Mouse (Mus musculus) embryonic facial prominence, embryonic 13.5 days (tissue): ENCODE results near the gene 1700001C02Rik. TPM values are rescaled to one million over a fixed set of nuclear protein-coding genes. Genes with fewer than 3 reads are reported as not detected.

Experiments used
- ATAC-seq: fragments of 200-750 bp; cut with Nextera tagmentation; 2 replicates; pipeline ENCODE4 v1.8.0; 2017; ENCODE audit warnings: low read depth; ENCODE audit not compliant: insufficient number of reproducible peaks, insufficient read depth, low FRiP score, low TSS enrichment
- H3K27ac ChIP-seq: fragments of 300-500 bp; sonication (generic); 2 replicates; pipeline ENCODE4 v1.5.1; 2015; ENCODE audit warnings: moderate library complexity, mild to moderate bottlenecking, inconsistent platforms
- H3K27me3 ChIP-seq: fragments of 300-500 bp; sonication (generic); 2 replicates; pipeline ENCODE4 v1.6.1; 2015; ENCODE audit warnings: mild to moderate bottlenecking, inconsistent platforms
- H3K36me3 ChIP-seq: fragments of 300-500 bp; sonication (generic); 2 replicates; pipeline ENCODE4 v1.6.1; 2015; ENCODE audit warnings: mild to moderate bottlenecking, inconsistent platforms
- H3K4me1 ChIP-seq: fragments of 300-500 bp; sonication (generic); 2 replicates; pipeline ENCODE4 v1.6.1; 2015; ENCODE audit warnings: inconsistent platforms
- H3K4me2 ChIP-seq: fragments of 300-500 bp; sonication (generic); 2 replicates; pipeline ENCODE4 v1.6.1; 2015; ENCODE audit warnings: moderate library complexity, mild to moderate bottlenecking, inconsistent platforms
- H3K4me3 ChIP-seq: fragments of 300-500 bp; sonication (generic); 2 replicates; pipeline ENCODE4 v1.5.1; 2015; ENCODE audit warnings: mild to moderate bottlenecking, inconsistent platforms
- H3K9ac ChIP-seq: fragments of 300-500 bp; sonication (generic); 2 replicates; pipeline ENCODE4 v1.6.1; 2015; ENCODE audit warnings: mild to moderate bottlenecking, inconsistent platforms
- H3K9me3 ChIP-seq: fragments of 300-500 bp; sonication (generic); 2 replicates; pipeline ENCODE4 v1.6.1; 2016; ENCODE audit warnings: inconsistent platforms
- WGBS: fragments of 180-500 bp; shearing (Covaris S2); methylation state at CpG from one replicate; pipeline ENCODE4 v1.1.7; 2015; ENCODE audit warnings: mixed read lengths; 5-methylcytosine and 5-hydroxymethylcytosine counted together
- polyA plus RNA-seq: library from polyadenylated mRNA; unstranded; fragments of >200 nt; fragmentation: Nextera tagmentation; extraction: Ambion mirVana; gene quantifications from 2 replicates; pipeline ENCODE4 v1.2.1, GENCODE M21; 2015

1700001C02Rik gene
- polyA plus RNA-seq, 1 experiment from 2014 or later: not detected

DNA sequence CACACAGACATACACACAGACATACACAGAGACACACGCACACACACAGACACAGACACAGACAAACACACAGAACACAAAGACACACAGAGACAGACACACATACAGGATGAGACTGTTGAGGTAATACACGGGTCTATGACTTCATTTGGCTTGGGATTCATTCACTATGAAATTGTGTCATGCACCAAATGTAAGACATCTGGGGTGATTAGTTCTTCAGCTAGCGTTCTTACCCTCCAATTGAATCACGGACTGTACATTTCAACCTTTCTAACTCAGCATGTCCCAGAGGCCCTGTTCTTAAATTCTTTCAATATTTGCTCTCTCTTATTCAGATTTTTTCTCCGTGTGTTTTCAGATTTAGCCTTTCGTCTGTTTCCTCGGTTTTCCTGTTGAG lies 28.8 kb downstream of the 1700001C02Rik start:
- ATAC-seq: no peak
- Histone ChIP-seq H3K4me1 (peaks cover 29% of the 10 kb centered on the region), H3K9ac (no peak overlapping the region), H3K27me3 (no peaks in the 10 kb centered on the region), H3K4me2 (no peak overlapping the region), H3K36me3 (no peaks in the 10 kb centered on the region), H3K4me3 (no peak overlapping the region), H3K27ac (peak overlapping the region; percentile 22; the same call in 1 of the 2 replicates), H3K9me3 (no peaks in the 10 kb centered on the region)
- 36% methylated on average over 7 of the region's 7 CpGs for WGBS

DNA sequence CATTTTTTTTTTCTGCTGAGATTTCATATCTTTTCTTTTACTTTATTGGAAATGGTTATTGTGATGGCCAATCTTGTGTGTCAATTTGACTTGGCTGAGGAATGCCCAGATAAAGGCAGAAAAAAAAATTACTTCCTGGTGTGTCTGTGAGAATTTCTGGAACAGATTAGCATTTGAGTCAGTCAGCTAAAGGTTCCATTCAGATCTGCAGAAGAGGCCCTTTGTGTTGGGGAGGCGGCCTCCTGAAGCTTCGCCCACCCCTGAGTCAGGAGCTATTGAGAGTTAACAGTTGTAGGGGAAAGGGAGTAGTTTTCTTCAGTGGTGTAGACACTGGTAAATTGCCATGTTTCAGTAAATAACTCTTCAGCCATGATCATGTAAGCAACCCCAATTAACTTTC lies 29.4 kb downstream of the 1700001C02Rik start:
- 32% methylated on average over 2 of the region's 2 CpGs for WGBS
- Histone ChIP-seq H3K36me3 (no peaks in the 10 kb centered on the region), H3K27ac (0 out of 2 replicates have a peak overlapping the region, but pooled peaks have one; percentile 22), H3K27me3 (no peaks in the 10 kb centered on the region), H3K4me1 (peaks cover 29% of the 10 kb centered on the region), H3K4me2 (no peak overlapping the region), H3K9me3 (no peaks in the 10 kb centered on the region), H3K9ac (no peak overlapping the region), H3K4me3 (no peak overlapping the region)
- no peak for ATAC-seq

DNA sequence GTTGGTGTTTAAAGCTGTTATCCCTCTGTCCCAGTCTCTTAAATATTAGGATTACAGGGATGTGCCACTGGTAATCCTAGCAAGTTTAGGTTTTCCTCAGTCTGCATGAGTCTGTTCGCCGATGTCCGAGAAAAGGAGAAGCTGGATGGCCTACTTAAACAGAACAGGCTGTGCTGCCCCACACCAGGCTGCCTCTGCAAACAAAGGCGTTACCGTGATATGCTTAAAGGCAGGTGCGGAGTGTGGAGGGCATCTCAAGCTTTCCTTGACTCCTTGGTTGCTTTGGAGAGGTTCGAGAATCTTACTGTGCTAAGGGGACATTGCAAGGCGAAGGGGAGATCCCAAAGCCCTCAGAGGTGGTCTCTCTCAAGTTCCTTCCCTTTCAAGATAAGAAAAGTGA lies 31.0 kb downstream of the 1700001C02Rik start:
- Histone ChIP-seq H3K4me3 (no peak overlapping the region), H3K4me2 (no peak overlapping the region), H3K27ac (no peak overlapping the region)

GRCm38 (mm10) chr5:30497299-30497698 lies 31.5 kb downstream of the 1700001C02Rik start:
- Histone ChIP-seq H3K36me3 (no peaks in the 10 kb centered on the region), H3K9ac (no peak overlapping the region), H3K9me3 (no peaks in the 10 kb centered on the region), H3K27ac (peak overlapping the region; percentile 40; the same call in 1 of the 2 replicates), H3K4me3 (no peak overlapping the region), H3K27me3 (no peaks in the 10 kb centered on the region), H3K4me2 (peak overlapping the region; percentile 30; the same call in 1 of the 2 replicates), H3K4me1 (peaks cover 30% of the 10 kb centered on the region)
- ATAC-seq: no peak
- WGBS: 23% methylated on average over 7 of the region's 7 CpGs

More for the DNA sequence above, 31.0 kb downstream of the 1700001C02Rik start:
- ATAC-seq: no peak
- 43% methylated on average over 8 of the region's 8 CpGs for WGBS
- Histone ChIP-seq H3K4me1 (peaks cover 29% of the 10 kb centered on the region), H3K9ac (no peak overlapping the region), H3K9me3 (no peaks in the 10 kb centered on the region), H3K36me3 (no peaks in the 10 kb centered on the region), H3K27me3 (no peaks in the 10 kb centered on the region)

GRCm38 (mm10) chr5:30513111-30513510 lies 47.3 kb downstream of the 1700001C02Rik start:
- Histone ChIP-seq H3K4me1 (peaks cover 15% of the 10 kb centered on the region), H3K4me2 (no peak overlapping the region), H3K36me3 (no peaks in the 10 kb centered on the region), H3K9me3 (no peaks in the 10 kb centered on the region), H3K27ac (no peak overlapping the region), H3K9ac (no peak overlapping the region), H3K27me3 (no peaks in the 10 kb centered on the region), H3K4me3 (no peak overlapping the region)
- 75% methylated on average over 8 of the region's 8 CpGs for WGBS
- ATAC-seq: no peak

GRCm38 (mm10) chr5:30516376-30516775 lies 50.5 kb downstream of the 1700001C02Rik start:
- Histone ChIP-seq H3K27ac (no peak overlapping the region), H3K9me3 (no peaks in the 10 kb centered on the region), H3K9ac (no peak overlapping the region), H3K27me3 (no peaks in the 10 kb centered on the region), H3K36me3 (no peaks in the 10 kb centered on the region), H3K4me3 (no peak overlapping the region), H3K4me1 (peaks cover 24% of the 10 kb centered on the region), H3K4me2 (no peak overlapping the region)
- no peak for ATAC-seq
- 56% methylated on average over 7 of the region's 7 CpGs for WGBS

DNA sequence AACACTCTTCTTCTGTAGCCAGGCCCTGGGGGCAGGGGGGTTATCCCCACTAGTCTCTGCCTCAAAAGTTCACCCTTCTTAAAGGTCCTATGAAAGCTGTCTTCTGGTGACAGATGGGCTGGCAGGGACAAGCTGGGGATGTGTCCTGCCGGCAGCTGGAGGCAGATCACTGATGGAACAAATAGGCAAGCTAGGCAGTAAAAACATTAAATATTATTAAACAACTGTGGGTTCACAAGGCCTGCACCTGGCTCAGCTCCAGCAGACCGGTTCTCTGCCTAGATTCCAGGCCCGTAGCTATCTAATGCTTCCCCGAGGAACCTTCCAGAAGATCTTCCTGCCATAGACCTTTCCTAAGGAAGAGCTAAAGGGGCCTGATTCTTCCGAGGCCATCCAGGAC lies 52.3 kb downstream of the 1700001C02Rik start:
- Histone ChIP-seq H3K36me3 (no peaks in the 10 kb centered on the region), H3K27ac (no peak overlapping the region), H3K4me3 (no peak overlapping the region), H3K4me1 (peaks cover 24% of the 10 kb centered on the region), H3K4me2 (no peak overlapping the region), H3K9ac (no peak overlapping the region), H3K27me3 (no peaks in the 10 kb centered on the region), H3K9me3 (no peaks in the 10 kb centered on the region)
- whole genome bisulfite sequencing: 59% methylated on average over 5 of the region's 5 CpGs
- ATAC-seq: no peak

GRCm38 (mm10) chr5:30518547-30518946 lies 52.7 kb downstream of the 1700001C02Rik start:
- Histone ChIP-seq H3K9me3 (no peaks in the 10 kb centered on the region), H3K9ac (no peak overlapping the region), H3K4me1 (peaks cover 24% of the 10 kb centered on the region), H3K27me3 (no peaks in the 10 kb centered on the region), H3K4me2 (no peak overlapping the region), H3K36me3 (no peaks in the 10 kb centered on the region), H3K4me3 (no peak overlapping the region), H3K27ac (no peak overlapping the region)
- 62% methylated on average over 6 of the region's 6 CpGs for WGBS
- no peak for ATAC-seq

DNA sequence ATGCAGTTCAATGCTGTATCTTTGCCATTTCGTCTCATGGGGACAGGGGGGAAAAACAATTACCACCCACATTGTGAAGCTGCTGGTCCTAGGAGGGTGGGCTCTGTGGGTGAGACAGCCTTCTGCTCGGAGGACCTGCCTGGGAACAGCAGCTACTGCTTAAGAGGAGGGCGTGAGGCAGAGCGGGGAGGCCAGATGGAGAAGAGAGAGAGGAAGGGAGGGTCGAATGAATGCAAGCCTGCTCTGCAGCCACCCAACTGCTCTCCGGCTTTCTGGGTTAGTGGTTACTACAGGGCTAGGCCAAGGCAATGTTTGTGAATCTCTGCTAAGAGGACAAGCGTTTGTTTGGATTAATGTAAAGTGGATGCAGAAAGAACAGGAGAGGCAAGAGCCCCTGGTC lies 53.6 kb downstream of the 1700001C02Rik start:
- Histone ChIP-seq H3K4me3 (no peak overlapping the region), H3K4me1 (peaks cover 21% of the 10 kb centered on the region), H3K27me3 (no peaks in the 10 kb centered on the region), H3K9ac (no peak overlapping the region), H3K36me3 (no peaks in the 10 kb centered on the region), H3K4me2 (no peak overlapping the region), H3K27ac (peak overlapping the region; percentile 17; the same call in 1 of the 2 replicates), H3K9me3 (no peaks in the 10 kb centered on the region)
- ATAC-seq: no peak
- 41% methylated on average over 7 of the region's 7 CpGs for WGBS

GRCm38 (mm10) chr5:30520214-30520732 lies 54.4 kb downstream of the 1700001C02Rik start:
- peak overlapping the region; percentile 17; the same call in 1 of the 2 replicates for H3K27ac ChIP-seq

DNA sequence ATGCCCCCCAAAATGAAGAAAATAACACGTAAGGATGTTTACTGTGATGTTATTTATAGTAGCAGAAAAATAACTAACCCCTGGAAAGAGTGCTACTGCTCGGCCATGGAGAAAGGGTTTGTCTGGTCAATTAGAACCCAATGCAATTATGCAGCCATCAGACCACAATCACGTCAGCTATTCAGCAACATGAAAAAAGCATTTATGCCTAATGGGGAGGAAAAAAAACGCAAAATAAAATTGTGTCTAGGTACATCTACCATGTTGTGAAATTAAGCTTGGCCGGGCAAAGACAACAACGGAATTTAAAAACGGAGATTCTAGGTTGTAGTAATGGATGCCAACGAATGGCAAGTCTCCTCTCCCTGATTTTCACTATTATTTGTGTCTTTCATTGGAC lies 56.6 kb downstream of the 1700001C02Rik start:
- WGBS: 83% methylated on average over 8 of the region's 8 CpGs
- no peaks in the 10 kb centered on the region for H3K9me3 ChIP-seq

More at GRCm38 (mm10) chr5:30520214-30520732, 54.4 kb downstream of the 1700001C02Rik start:
- Histone ChIP-seq H3K4me2 (no peak overlapping the region), H3K9ac (no peak overlapping the region), H3K9me3 (no peaks in the 10 kb centered on the region), H3K27me3 (no peaks in the 10 kb centered on the region), H3K4me3 (no peak overlapping the region), H3K4me1 (peaks cover 21% of the 10 kb centered on the region), H3K36me3 (no peaks in the 10 kb centered on the region)
- 82% methylated on average over 10 of the region's 10 CpGs for WGBS
- ATAC-seq: no peak

GRCm38 (mm10) chr5:30523131-30523530 lies 57.3 kb downstream of the 1700001C02Rik start:
- WGBS: 80% methylated on average over 3 of the region's 3 CpGs
- H3K9me3 ChIP-seq: no peaks in the 10 kb centered on the region
- no peak overlapping the region for H3K4me2 ChIP-seq
- H3K27me3 ChIP-seq: no peaks in the 10 kb centered on the region
- H3K4me3 ChIP-seq: no peak overlapping the region
- H3K4me1 ChIP-seq: peaks cover 22% of the 10 kb centered on the region
- H3K36me3 ChIP-seq: no peaks in the 10 kb centered on the region
- H3K27ac ChIP-seq: no peak overlapping the region
- no peak for ATAC-seq
- no peak overlapping the region for H3K9ac ChIP-seq

More for the DNA sequence above, 56.6 kb downstream of the 1700001C02Rik start:
- no peak overlapping the region for H3K27ac ChIP-seq
- H3K4me3 ChIP-seq: no peak overlapping the region
- no peaks in the 10 kb centered on the region for H3K27me3 ChIP-seq
- peaks cover 28% of the 10 kb centered on the region for H3K4me1 ChIP-seq
- no peak overlapping the region for H3K9ac ChIP-seq
- no peak for ATAC-seq
- H3K36me3 ChIP-seq: no peaks in the 10 kb centered on the region
- H3K4me2 ChIP-seq: no peak overlapping the region
